Mouse (Mus musculus) brain, embryonic 14.5 days (tissue): Measurements from ENCODE around the gene Syt16. TPM values are rescaled to one million over a fixed set of nuclear protein-coding genes. Genes with fewer than 3 reads are reported as not detected.

Experiments used
- DNase-seq: peaks from one replicate; pipeline ENCODE4 v3.0.0-alpha.2; 2011; ENCODE audit warnings: low read depth
- CTCF ChIP-seq: fragments of 200-500 bp; IDR thresholded peaks from 2 replicates; pipeline ENCODE4 v1.5.1; 2012; ENCODE audit warnings: inconsistent platforms, mild to moderate bottlenecking, moderate library complexity, borderline replicate concordance; ENCODE audit not compliant: insufficient read depth, insufficient read length; ENCODE audit errors: extremely low read depth
- POLR2A ChIP-seq: fragments of 200-500 bp; IDR thresholded peaks from 2 replicates; pipeline ENCODE4 v1.6.1; 2012; ENCODE audit warnings: mild to moderate bottlenecking, inconsistent platforms, borderline replicate concordance; ENCODE audit not compliant: poor library complexity, insufficient read depth, insufficient read length, severe bottlenecking; ENCODE audit errors: extremely low read depth
- polyA plus RNA-seq: library from polyadenylated mRNA; depleted of rRNA; stranded (reverse); fragments of >200 nt; gene quantifications from 2 replicates; pipeline ENCODE4 v1.2.3, GENCODE M21; 2012

Syt16 gene
- polyA plus RNA-seq, 1 experiment = 43.4 TPM

DNA sequence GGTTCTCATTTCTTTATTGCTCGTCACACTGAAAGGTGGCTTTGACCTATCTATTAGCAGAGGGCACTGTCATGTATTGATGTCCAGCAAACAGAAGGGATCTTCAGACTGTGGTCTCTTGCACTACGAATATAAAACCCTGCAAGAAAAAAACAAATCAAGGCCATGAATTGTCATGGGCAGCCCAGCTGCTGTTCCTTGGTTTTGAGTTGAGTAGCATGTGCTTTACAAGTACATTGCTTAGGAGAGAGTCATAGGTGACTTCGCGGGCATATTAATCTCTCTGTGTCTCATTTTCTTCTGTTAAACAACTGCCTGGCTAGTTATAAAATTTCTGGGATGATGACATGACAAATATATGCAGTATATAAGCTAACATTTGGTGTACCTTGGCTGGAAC is 192.4 kb downstream of the Syt16 start:
- no peak for DNase-seq
- TF ChIP-seq CTCF (no peak), POLR2A (no peak)

GRCm38 (mm10) chr12:74190297-74190696 is 192.8 kb downstream of the Syt16 start:
- no peak for DNase-seq
- no peak for TF ChIP-seq CTCF
- no peak for TF ChIP-seq POLR2A

DNA sequence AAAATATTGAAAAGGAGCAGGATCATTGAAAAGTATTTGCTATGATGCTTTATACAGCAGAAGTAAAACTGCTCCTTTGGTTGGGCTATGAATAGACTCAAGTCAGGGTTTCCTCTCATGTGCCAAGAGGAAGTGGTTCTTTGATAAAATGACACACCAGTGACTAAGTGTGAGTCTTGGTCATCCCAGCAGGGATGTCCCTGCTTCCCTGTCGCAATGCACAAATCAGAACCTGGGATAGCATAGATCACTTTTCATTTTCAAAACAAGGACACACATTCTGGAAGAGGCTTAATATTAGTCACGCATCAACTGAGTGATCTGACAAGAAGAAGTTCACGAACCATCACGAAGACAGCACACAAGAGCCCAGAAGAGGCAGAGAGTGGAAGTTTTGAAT is 195.1 kb downstream of the Syt16 start:
- TF ChIP-seq CTCF = no peak
- no peak for TF ChIP-seq POLR2A
- no peak for DNase-seq

DNA sequence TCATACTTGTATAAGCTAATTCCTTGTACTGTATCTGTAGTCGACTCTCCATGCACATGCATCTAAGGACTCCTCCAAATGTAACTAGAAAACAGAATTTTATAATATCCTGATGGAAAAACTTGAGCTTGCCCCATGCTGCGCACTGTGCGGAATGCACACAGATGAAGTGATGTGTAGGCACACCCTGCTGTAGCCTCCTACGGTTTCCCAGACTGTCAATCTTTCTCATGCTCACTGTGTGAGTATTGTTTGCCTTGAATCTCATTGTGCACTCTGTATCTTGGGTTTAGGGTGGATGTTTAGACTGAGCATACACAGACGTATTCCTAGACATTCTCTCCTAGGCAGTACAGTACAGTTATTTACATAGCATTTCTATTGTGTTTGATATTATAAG is 203.9 kb downstream of the Syt16 start:
- DNase-seq = peak; percentile 16
- TF ChIP-seq POLR2A (no peak), CTCF (no peak)

- peak; percentile 75 for DNase-seq
- TF ChIP-seq POLR2A = no peak
- no peak for TF ChIP-seq CTCF
Measured at GRCm38 (mm10) chr12:74202431-74203042, 205.1 kb downstream of the Syt16 start.

DNA sequence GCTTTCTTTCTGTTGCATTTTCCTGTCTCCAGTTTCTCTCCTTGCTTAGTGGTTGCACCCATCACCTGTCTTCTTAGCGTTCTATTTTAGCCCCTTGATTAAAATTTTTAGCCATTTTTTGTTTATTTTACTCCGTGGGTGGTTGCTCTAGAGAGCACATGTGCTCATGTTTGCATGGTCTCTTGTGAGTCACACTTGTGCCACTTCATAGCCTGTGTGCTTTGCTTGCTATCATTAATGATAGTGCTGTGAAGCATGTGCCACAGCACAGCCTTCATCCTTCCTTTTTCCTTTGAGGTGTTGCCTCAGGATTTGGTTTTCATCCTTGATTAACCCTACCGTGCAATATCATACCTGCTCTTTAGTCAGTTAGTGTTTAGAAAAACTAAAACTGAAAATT is 214.7 kb downstream of the Syt16 start:
- DNase-seq = no peak
- no peak for TF ChIP-seq POLR2A
- no peak for TF ChIP-seq CTCF

- no peak for DNase-seq
- TF ChIP-seq POLR2A (no peak), CTCF (no peak)
Measured at GRCm38 (mm10) chr12:74216103-74216728, 218.8 kb downstream of the Syt16 start.

DNA sequence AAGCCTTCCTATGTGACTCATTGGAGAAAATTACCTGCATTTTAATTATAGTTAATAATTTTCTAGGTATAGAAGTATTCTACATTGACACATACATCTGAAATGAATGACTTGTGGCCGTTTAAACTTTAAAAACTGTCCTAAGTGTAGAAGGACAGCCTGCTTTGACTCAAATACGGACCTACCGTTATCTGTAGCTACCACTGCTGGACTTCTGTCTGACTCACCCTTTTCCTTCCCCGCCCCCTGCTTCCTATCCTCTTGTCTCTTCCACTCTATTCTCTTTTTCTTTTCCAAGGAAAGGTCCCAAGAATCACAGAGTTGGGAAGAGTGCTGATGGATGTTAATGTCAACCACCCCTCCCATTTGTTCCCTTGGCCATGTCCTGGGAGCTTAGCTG is 222.4 kb downstream of the Syt16 start:
- DNase-seq = no peak
- TF ChIP-seq POLR2A (no peak), CTCF (no peak)

- DNase-seq = no peak
- TF ChIP-seq POLR2A (no peak), CTCF (no peak)
Measured at GRCm38 (mm10) chr12:74220651-74221050, 223.2 kb downstream of the Syt16 start.

GRCm38 (mm10) chr12:74230808-74231207 is 233.3 kb downstream of the Syt16 start:
- TF ChIP-seq CTCF (no peak), POLR2A (no peak)
- peak; percentile 36 for DNase-seq

- DNase-seq = peak; percentile 50
- TF ChIP-seq CTCF (no peak), POLR2A (no peak)
Measured at GRCm38 (mm10) chr12:74232845-74233244, 235.4 kb downstream of the Syt16 start.

DNA sequence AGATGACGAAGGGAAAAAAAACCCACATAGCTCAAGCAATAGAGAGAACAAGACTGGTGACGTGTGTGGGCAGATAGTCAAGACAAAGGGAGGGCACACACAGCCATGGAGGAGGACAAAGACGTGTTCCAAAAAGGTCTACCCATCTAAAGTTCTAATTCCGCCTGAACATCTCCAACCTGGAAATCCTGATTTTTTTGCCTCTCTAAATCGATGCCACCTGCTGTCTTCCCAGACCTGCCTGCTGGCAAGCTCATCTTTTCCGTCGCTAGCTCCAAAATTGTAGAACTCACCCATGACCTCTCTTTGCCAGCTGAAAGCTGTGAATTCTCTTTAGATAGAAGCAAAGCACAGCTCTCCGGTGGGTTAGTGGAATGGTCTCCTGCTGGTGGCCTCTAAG is 238.7 kb downstream of the Syt16 start:
- no peak for DNase-seq
- TF ChIP-seq POLR2A (no peak), CTCF (no peak)

DNA sequence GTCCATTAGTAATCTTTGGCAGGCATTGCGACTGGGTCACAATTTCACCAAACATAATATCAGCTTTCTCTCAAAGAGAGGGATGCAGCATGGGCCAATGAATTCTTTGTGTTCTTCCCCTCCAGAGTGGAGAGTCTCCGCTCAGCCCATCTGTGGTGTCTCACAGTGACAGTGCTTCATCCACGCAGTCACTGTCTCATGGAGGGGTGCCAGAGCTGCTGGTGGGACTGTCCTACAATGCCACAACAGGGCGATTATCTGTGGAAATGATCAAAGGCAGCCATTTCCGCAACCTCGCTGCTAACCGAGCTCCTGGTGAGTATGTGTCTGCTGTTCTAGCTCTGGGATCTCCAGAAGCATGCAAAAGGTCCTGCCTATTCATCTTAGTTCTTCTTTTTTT is 240.6 kb downstream of the Syt16 start:
- no peak for TF ChIP-seq POLR2A
- TF ChIP-seq CTCF = no peak
- DNase-seq = no peak

- no peak for DNase-seq
- TF ChIP-seq POLR2A (no peak), CTCF (no peak)
Measured at GRCm38 (mm10) chr12:74238806-74239205, 241.3 kb downstream of the Syt16 start.

GRCm38 (mm10) chr12:74264846-74265245 is 267.4 kb downstream of the Syt16 start:
- peak; percentile 66 for DNase-seq
- TF ChIP-seq POLR2A (no peak), CTCF (no peak)

DNA sequence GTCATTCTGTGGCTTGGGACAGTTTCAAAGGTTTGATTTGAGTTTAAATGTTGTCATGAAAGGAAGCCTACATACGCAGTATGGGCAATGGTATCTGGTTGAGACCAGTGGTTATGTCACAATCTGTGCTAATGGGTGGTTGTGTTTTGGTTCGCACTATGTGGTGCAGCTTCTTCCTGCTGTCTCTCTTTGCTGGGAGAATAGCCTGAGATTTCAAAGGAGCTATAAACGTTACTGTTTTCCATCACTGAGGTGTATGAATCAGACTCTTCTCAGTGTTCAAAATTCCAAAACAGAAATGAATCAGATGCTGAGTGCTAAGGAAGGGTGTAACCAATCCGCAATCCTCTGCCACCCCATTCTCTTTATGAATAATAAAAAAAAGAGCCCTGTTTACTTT is 269.6 kb downstream of the Syt16 start:
- no peak for DNase-seq
- TF ChIP-seq POLR2A (no peak), CTCF (no peak)
